Mouse (Mus musculus): Measurements from ENCODE around the gene Ctsc.
"Not testable (repeated sequence)": the region's sequence is repeated elsewhere in the genome, so short reads cannot be mapped to it uniquely, and the experiment has no call there.

- not testable (repeated sequence) for TF ChIP-seq E2F4 (IDR thresholded peaks at IDR 0.05; ENCODE audit: insufficient read depth); POLR2A (IDR thresholded peaks at IDR 0.05; ENCODE audit: insufficient read length, low read depth); TCF12 (IDR thresholded peaks at IDR 0.05; ENCODE audit: insufficient read depth, poor library complexity, severe bottlenecking); MAX (IDR thresholded peaks at IDR 0.05; ENCODE audit: low read depth); POLR2AphosphoS2 (IDR thresholded peaks at IDR 0.05; ENCODE audit: insufficient read length, low read depth); USF1 (IDR thresholded peaks at IDR 0.05; ENCODE audit: low read depth); MYOD1 (IDR thresholded peaks at IDR 0.05; ENCODE audit: control insufficient read depth in 1 of 3, insufficient read length in 2 of 3, low read depth in 2 of 3); CEBPB (IDR thresholded peaks at IDR 0.05; ENCODE audit: insufficient read depth, poor library complexity, severe bottlenecking)
Measured at GRCm38 (mm10) chr7:88250380-88250779, 27.5 kb upstream of the Ctsc start.

All from myocyte (in vitro differentiated cells).